Mouse (Mus musculus): ENCODE results near the gene Gm20388. TPM values are rescaled to one million over a fixed set of nuclear protein-coding genes. Genes with fewer than 3 reads are reported as not detected.

Gm20388 gene
- polyA plus RNA-seq, 1 experiment from 2014 or later, result 12.4 TPM

GRCm38 (mm10) chr8:123789461-123789860, 3878.8 kb downstream of the Gm20388 start:
- WGBS, result 78% methylated on average over 9 of the region's 9 CpGs
- ATAC-seq, result peak; percentile 27; the same call in 1 of the 2 replicates
- Histone ChIP-seq H3K9me3 (ENCODE audit: control insufficient read depth, low read length) (no peaks in the 10 kb centered on the region), H3K27me3 (replicated peaks; ENCODE audit: control insufficient read depth, insufficient read depth, low read length) (no peaks in the 10 kb centered on the region), H3K4me1 (ENCODE audit: control insufficient read depth, insufficient read depth, low read depth, low read length) (no peaks in the 10 kb centered on the region; the same call in 1 of the 2 replicates), H3K9ac (ENCODE audit: low read depth, low read length) (no peak overlapping the region), H3K4me3 (ENCODE audit: low read length) (no peak overlapping the region), H3K4me2 (ENCODE audit: low read length) (no peak overlapping the region), H3K27ac (ENCODE audit: low read depth, low read length) (no peak overlapping the region), H3K36me3 (ENCODE audit: control insufficient read depth, insufficient read depth, low read length) (no peaks in the 10 kb centered on the region)

- ATAC-seq, result peak; percentile 63; the same call in 1 of the 2 replicates
- H3K36me3 ChIP-seq (ENCODE audit: control insufficient read depth, insufficient read depth, low read length), result no peaks in the 10 kb centered on the region
- WGBS, result 1% methylated on average over 4 of the region's 4 CpGs
- H3K9ac ChIP-seq (ENCODE audit: low read depth, low read length), result no peak overlapping the region
- H3K27ac ChIP-seq (ENCODE audit: low read depth, low read length), result no peak overlapping the region
- H3K4me3 ChIP-seq (ENCODE audit: low read length), result no peak overlapping the region
- no peaks in the 10 kb centered on the region for H3K27me3 ChIP-seq (replicated peaks; ENCODE audit: control insufficient read depth, insufficient read depth, low read length)
- no peaks in the 10 kb centered on the region for H3K9me3 ChIP-seq (ENCODE audit: control insufficient read depth, low read length)
- H3K4me1 ChIP-seq (ENCODE audit: control insufficient read depth, insufficient read depth, low read depth, low read length), result no peaks in the 10 kb centered on the region; the same call in 1 of the 2 replicates
- no peak overlapping the region for H3K4me2 ChIP-seq (ENCODE audit: low read length)
These were observed 3879.3 kb downstream of the Gm20388 start for GRCm38 (mm10) chr8:123789970-123790369.

- 28% methylated on average over 16 of the region's 16 CpGs for WGBS
- Histone ChIP-seq H3K4me2 (ENCODE audit: low read length) (no peak overlapping the region), H3K9me3 (ENCODE audit: control insufficient read depth, low read length) (no peaks in the 10 kb centered on the region), H3K36me3 (ENCODE audit: control insufficient read depth, insufficient read depth, low read length) (no peaks in the 10 kb centered on the region), H3K9ac (ENCODE audit: low read depth, low read length) (no peak overlapping the region), H3K27me3 (replicated peaks; ENCODE audit: control insufficient read depth, insufficient read depth, low read length) (no peaks in the 10 kb centered on the region), H3K4me1 (ENCODE audit: control insufficient read depth, insufficient read depth, low read depth, low read length) (no peaks in the 10 kb centered on the region; the same call in 1 of the 2 replicates), H3K4me3 (ENCODE audit: low read length) (no peak overlapping the region), H3K27ac (ENCODE audit: low read depth, low read length) (no peak overlapping the region)
- peak; percentile 45; the same call in 1 of the 2 replicates for ATAC-seq
These were observed 3880.6 kb downstream of the Gm20388 start for GRCm38 (mm10) chr8:123791101-123791844.

DNA sequence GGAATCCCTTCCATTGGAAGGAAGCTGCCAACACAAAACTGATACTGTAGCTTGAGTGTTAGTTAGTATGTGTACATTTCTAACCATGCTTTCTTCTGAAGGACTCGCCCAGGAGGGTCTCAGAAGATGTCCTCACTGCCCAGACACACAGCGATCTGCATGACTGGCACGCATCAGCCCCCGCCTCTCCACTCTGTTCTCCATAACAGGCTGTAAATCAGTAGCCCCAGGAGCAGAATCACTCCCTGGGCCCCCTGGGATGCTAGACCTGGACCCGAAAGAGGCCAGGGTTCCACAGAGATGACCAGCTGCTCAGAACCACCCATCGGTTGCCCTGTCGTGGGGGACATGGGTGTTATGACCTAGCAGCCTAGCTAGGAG, 3881.2 kb downstream of the Gm20388 start:
- no peaks in the 10 kb centered on the region for H3K27me3 ChIP-seq (replicated peaks; ENCODE audit: control insufficient read depth, insufficient read depth, low read length)
- WGBS, result 64% methylated on average over 7 of the region's 7 CpGs
- no peaks in the 10 kb centered on the region; the same call in 1 of the 2 replicates for H3K4me1 ChIP-seq (ENCODE audit: control insufficient read depth, insufficient read depth, low read depth, low read length)
- ATAC-seq, result no peak
- H3K27ac ChIP-seq (ENCODE audit: low read depth, low read length), result no peak overlapping the region
- H3K4me3 ChIP-seq (ENCODE audit: low read length), result no peak overlapping the region
- H3K4me2 ChIP-seq (ENCODE audit: low read length), result no peak overlapping the region
- H3K36me3 ChIP-seq (ENCODE audit: control insufficient read depth, insufficient read depth, low read length), result no peaks in the 10 kb centered on the region
- no peak overlapping the region for H3K9ac ChIP-seq (ENCODE audit: low read depth, low read length)
- no peaks in the 10 kb centered on the region for H3K9me3 ChIP-seq (ENCODE audit: control insufficient read depth, low read length)

- H3K27me3 ChIP-seq (replicated peaks; ENCODE audit: control insufficient read depth, insufficient read depth, low read length), result no peaks in the 10 kb centered on the region
- no peak overlapping the region for H3K4me2 ChIP-seq (ENCODE audit: low read length)
- H3K4me1 ChIP-seq (ENCODE audit: control insufficient read depth, insufficient read depth, low read depth, low read length), result no peaks in the 10 kb centered on the region; the same call in 1 of the 2 replicates
- H3K27ac ChIP-seq (ENCODE audit: low read depth, low read length), result no peak overlapping the region
- 51% methylated on average over 10 of the region's 10 CpGs for WGBS
- no peaks in the 10 kb centered on the region for H3K9me3 ChIP-seq (ENCODE audit: control insufficient read depth, low read length)
- no peak overlapping the region for H3K4me3 ChIP-seq (ENCODE audit: low read length)
- no peak for ATAC-seq
- H3K36me3 ChIP-seq (ENCODE audit: control insufficient read depth, insufficient read depth, low read length), result no peaks in the 10 kb centered on the region
- no peak overlapping the region for H3K9ac ChIP-seq (ENCODE audit: low read depth, low read length)
These were observed 3883.3 kb downstream of the Gm20388 start for GRCm38 (mm10) chr8:123793900-123794299.

GRCm38 (mm10) chr8:123794766-123795165, 3884.1 kb downstream of the Gm20388 start:
- H3K27ac ChIP-seq (ENCODE audit: low read depth, low read length), result no peak overlapping the region
- WGBS, result 85% methylated on average over 4 of the region's 4 CpGs
- no peaks in the 10 kb centered on the region; the same call in 1 of the 2 replicates for H3K4me1 ChIP-seq (ENCODE audit: control insufficient read depth, insufficient read depth, low read depth, low read length)
- no peak overlapping the region for H3K9ac ChIP-seq (ENCODE audit: low read depth, low read length)
- no peak for ATAC-seq
- no peak overlapping the region for H3K4me2 ChIP-seq (ENCODE audit: low read length)
- H3K27me3 ChIP-seq (replicated peaks; ENCODE audit: control insufficient read depth, insufficient read depth, low read length), result no peaks in the 10 kb centered on the region
- no peak overlapping the region for H3K4me3 ChIP-seq (ENCODE audit: low read length)
- H3K9me3 ChIP-seq (ENCODE audit: control insufficient read depth, low read length), result no peaks in the 10 kb centered on the region
- no peaks in the 10 kb centered on the region for H3K36me3 ChIP-seq (ENCODE audit: control insufficient read depth, insufficient read depth, low read length)

- Histone ChIP-seq H3K9ac (ENCODE audit: low read depth, low read length) (no peak overlapping the region), H3K27me3 (replicated peaks; ENCODE audit: control insufficient read depth, insufficient read depth, low read length) (no peaks in the 10 kb centered on the region), H3K4me3 (ENCODE audit: low read length) (no peak overlapping the region), H3K36me3 (ENCODE audit: control insufficient read depth, insufficient read depth, low read length) (no peaks in the 10 kb centered on the region), H3K9me3 (ENCODE audit: control insufficient read depth, low read length) (no peaks in the 10 kb centered on the region), H3K4me1 (ENCODE audit: control insufficient read depth, insufficient read depth, low read depth, low read length) (no peaks in the 10 kb centered on the region), H3K27ac (ENCODE audit: low read depth, low read length) (no peak overlapping the region), H3K4me2 (ENCODE audit: low read length) (no peak overlapping the region)
- 57% methylated on average over 4 of the region's 4 CpGs for WGBS
- ATAC-seq, result no peak
These were observed 3886.1 kb downstream of the Gm20388 start for GRCm38 (mm10) chr8:123796758-123797157.

- Histone ChIP-seq H3K36me3 (ENCODE audit: control insufficient read depth, insufficient read depth, low read length) (no peaks in the 10 kb centered on the region), H3K4me3 (ENCODE audit: low read length) (no peak overlapping the region), H3K27me3 (replicated peaks; ENCODE audit: control insufficient read depth, insufficient read depth, low read length) (no peaks in the 10 kb centered on the region), H3K4me2 (ENCODE audit: low read length) (no peak overlapping the region), H3K27ac (ENCODE audit: low read depth, low read length) (no peak overlapping the region), H3K9me3 (ENCODE audit: control insufficient read depth, low read length) (no peaks in the 10 kb centered on the region), H3K9ac (ENCODE audit: low read depth, low read length) (no peak overlapping the region), H3K4me1 (ENCODE audit: control insufficient read depth, insufficient read depth, low read depth, low read length) (no peaks in the 10 kb centered on the region)
- WGBS, result 94% methylated on average over 15 of the region's 15 CpGs
- no peak for ATAC-seq
These were observed 3887.3 kb downstream of the Gm20388 start for GRCm38 (mm10) chr8:123797928-123798327.

DNA sequence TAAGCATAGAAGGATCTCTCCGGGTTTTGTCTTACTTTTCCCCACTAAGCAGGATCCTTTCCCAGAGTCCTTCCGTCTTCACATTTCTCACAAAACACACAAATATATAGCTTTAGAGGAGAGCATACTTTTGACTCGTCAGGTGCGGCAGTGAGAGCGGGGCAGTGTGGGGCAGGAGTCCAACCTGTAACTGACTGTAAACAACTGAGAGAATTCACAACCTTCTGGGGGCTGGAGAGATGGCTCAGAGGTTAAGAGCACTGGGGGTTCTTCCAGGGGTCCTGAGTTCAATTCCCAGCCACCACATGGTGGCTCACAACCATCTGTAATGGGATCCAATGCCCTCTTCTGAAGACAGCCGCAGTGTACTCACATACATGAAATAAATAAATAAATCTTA, 3888.8 kb downstream of the Gm20388 start:
- Histone ChIP-seq H3K4me2 (ENCODE audit: low read length) (no peak overlapping the region), H3K9ac (ENCODE audit: low read depth, low read length) (no peak overlapping the region), H3K9me3 (ENCODE audit: control insufficient read depth, low read length) (no peaks in the 10 kb centered on the region), H3K4me1 (ENCODE audit: control insufficient read depth, insufficient read depth, low read depth, low read length) (no peaks in the 10 kb centered on the region), H3K36me3 (ENCODE audit: control insufficient read depth, insufficient read depth, low read length) (no peaks in the 10 kb centered on the region), H3K4me3 (ENCODE audit: low read length) (no peak overlapping the region), H3K27ac (ENCODE audit: low read depth, low read length) (no peak overlapping the region), H3K27me3 (replicated peaks; ENCODE audit: control insufficient read depth, insufficient read depth, low read length) (no peaks in the 10 kb centered on the region)
- ATAC-seq, result no peak
- 82% methylated on average over 6 of the region's 6 CpGs for whole genome bisulfite sequencing
